Mouse (Mus musculus) 416B (cell line): ENCODE measurements around the gene Pdzrn3.
A peak's percentile ranks its signal among the peaks of the same experiment; 100 is the strongest.

Experiments
- DNase-seq: peaks from one replicate; pipeline ENCODE4 v3.0.0; 2011; ENCODE audit warnings: low read depth

The Pdzrn3 gene

DNA sequence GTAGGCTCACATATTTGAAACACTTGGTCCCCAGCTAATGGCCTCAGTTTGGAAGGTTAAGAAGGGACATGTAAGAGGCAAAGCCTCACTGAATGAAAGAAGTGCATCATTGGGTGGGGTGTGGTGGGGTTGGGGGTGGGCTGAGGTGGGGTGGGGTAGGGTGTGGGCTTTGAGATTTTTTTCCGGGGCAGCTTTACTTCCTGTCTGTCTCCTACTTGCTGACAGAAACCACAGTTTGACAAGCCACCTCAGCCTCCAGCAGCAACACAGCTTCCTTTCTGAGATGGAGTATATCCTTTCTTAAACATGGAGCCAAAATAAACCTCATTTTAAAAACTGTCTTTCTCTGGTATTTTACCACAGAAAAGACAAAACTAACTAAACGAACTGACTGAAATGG lies 87.5 kb downstream of the Pdzrn3 start:
- no peak for DNase-seq

DNA sequence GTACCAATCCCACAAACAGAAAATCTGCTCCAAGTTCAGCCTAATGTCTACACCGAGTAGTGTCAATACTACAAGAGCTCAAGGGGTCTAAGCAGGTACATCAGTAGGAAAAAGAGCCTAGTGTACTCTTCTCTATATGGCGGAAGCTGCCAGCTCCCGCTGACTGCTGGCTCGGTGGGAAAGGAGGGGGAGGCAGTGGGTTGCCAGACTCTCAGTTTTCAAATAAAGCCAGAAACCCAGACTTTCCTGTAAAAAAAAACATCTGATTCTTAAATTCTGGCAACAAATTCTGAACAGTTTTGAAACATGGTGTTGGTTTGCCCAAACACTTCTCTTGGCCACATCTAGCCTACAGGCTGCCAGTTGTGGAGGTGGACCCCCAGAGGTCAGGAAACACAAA lies 88.3 kb downstream of the Pdzrn3 start:
- DNase-seq, result no peak

DNA sequence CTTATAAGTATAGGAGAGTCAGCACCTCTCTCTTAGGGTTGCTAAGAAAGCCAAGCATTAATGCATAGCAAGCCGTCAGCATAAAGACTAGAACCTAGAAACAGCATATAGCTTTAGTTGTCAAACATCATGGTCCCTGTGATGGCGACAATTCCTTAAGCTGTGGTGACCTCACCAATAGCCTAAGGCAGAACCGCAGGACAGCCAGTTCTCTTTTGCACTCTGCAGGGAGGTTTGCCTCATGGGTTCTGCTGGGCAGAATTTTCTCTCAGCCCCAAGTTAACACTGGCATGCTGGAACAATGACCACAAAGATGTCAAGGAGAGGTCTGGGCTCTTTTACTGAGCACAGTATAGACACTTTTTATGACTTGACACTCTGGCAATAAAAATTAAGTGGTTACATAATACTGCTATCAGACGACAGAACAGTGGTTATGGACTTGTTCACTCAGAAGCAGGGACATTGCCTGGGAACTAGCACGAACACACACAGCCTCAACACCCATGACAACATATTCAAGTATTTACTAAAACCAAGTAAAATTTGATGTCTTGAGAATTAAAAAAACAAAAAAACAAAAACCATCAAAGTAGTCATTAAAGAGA lies 90.0 kb downstream of the Pdzrn3 start:
- no peak for DNase-seq

DNA sequence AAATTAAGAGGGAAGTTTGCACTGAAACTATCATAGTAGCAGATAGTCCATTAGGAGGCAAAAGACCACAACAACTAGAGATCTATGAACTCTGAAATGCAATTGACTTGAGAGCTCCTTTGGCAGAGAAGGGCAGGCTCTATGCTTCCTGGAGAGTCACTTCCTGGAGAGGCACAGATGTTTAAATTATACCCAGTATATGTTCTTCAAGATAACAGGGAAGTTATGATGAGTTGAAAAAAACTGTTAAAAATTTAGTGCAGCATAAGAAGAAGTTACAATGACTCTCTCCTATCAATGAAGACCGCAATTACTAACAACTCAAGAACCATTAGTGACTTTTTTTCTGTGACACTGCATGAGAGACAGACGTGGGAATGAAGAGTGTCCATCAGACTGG lies 90.6 kb downstream of the Pdzrn3 start:
- no peak for DNase-seq

DNA sequence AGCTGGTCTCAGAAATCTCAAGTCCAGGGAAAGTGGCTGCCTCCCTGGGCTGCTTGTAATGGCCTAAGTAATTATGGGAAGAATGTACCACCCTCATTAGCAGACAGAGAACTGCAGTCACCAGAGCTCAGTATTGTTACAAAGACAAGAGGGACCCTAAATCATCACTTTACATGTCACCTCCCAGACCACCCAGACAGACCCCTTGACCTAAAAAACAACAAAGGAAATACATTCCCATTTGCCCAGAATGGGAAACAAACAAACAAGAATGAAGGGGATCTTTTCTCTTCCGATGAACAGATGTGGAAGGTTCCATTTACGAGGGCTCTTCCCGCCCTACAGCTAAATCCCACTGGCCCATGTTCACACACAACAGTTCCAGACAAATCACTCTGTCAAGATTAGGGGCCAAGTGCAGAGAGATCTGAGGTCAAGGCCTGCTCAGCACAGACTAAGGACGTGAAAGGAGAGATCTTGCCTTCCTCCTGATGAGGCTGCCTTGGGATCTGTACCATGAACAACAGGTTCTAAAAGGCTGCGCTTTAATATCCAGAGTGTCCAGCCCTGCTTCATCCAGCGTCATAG lies 93.2 kb downstream of the Pdzrn3 start:
- DNase-seq, result no peak

DNA sequence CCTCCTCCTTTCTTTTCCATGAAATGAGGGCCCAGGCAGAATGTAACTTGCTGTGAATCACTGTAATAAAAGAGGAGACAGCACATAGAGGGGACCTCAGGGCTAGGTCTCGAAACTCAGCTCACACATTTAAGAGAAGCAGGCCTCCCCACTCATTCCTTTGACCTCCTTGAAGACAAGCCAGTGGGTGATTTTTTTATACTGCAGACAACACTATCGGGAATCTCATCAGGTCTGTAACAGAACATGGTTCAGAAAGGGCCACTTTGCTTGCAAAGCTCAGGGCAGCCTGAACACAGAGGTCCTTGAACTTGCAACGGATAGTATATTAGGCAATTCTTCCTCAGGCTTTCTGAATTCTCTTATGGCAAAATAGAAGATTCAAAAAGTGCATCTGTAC lies 93.8 kb downstream of the Pdzrn3 start:
- no peak for DNase-seq

DNA sequence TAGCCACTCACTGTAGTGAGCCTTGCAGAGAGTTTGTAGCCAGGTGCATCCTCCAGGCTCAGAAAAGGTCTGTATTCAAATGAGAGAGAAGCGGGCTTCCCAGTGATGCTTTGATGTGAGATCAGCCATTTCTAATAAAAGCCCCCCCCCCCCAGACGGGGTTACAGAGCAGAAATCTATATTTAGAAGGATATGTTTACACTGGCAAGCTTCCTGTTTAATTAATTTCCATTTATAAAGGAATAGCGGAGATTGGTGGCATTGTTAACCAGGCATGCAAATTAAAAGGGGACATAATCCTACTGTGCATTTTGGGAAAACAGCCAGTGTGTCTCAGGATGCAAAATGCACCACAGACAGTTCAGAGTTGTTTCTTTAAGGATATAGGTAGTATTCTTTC lies 96.1 kb downstream of the Pdzrn3 start:
- DNase-seq, result no peak

DNA sequence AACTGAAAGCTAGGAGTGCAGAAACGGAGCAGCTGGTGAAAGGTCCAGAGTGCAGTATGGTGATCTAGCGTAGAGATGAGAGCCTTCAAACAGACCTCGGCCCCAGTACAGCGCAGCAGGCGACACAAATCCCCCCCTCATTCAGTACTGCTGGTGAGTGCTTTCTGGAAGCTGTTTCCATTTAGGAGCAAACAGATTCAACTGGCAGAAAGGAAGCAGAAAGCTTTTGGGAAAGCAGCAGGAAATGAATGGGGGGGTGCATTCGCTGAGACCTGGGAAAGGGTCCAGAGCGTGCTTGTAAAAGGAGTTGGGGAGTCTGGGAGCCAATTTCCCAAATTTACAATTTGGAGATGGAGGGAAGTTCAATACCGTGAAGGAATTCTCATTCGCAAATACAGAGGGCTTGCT lies 96.9 kb downstream of the Pdzrn3 start:
- no peak for DNase-seq

DNA sequence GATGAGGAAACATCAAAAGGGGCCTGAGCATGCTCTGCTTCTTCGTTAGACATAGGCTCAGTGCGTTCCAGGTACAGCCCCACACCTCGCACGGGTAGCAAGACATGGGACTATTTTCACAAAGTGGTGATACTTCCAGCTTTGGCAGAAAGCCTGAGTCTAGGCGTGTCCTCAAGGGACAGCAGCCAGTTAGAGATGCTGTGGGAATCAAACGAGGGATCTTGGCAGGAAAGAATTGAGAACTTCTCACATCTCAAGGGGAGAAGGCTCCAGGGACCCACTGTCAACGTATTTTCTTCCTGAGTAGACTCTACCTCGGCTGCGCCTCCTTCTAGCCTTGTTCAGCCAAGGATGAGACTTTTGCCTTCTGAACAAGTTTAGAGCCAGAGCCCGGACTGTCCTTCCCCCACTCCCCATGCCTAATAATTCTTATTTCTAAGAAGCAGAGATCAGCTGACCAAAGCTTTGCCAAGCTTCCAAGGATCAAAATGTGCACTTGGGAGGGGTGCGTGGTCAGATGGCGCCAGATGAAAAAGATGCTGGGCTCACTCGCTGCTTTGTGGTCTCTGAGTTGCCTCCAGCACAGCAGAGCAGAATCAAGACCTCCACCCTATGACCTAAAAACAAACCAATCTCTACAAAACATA lies 99.3 kb downstream of the Pdzrn3 start:
- DNase-seq, result no peak

DNA sequence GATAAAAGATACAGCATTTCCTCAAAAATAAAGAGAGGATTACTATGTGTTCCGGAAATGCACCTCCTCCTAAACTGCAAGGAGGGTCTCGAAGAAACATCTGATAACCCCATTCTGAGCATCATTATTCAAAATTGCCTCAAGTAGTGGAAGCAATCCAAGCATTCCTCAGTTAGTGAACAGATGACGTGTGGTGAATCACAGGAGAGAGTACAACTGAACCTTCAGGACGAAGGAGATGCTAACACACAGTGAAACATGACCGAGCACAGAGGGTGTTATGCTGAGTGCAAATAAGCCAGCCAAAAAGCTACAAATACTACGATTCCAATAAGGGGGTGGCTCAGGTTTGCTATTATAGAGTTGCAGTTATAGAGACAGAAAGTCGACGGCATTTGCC lies 101.4 kb downstream of the Pdzrn3 start:
- no peak for DNase-seq

DNA sequence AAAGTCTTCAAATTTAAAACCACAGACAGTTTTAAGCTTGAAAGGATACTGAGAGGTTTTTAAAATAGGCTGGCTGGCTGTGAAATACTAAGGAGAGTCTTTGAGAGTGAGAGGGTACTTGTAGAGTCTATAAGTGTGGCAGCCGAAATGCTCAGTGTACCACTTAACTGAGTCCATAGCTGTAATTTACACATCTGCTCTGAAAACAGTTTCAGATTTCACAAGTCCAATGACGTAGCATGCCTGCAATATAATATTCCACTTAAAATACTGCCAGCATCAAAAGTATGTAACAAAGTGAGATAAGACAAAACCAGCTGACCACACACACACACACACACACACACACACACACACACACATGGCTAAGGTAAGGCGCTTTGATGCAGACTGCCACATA lies 101.9 kb downstream of the Pdzrn3 start:
- DNase-seq, result no peak

DNA sequence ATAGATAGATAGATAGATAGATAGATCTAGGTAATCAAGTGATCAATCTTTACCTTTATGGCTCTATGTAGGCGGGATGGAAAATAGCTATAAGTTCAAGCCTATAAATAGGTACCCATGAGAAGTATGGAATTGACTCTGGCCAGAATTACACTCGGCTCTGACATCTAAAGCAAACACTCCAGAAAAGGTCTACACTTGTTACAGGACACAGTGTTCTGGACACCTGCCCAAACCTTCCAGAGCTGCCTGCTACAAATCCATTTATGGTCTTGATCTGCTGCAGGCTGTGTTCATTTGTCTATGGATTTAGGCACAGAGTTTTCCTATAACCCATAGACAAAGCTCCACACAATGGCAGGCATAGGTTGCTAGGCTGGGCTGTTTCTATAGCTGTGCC lies 102.9 kb downstream of the Pdzrn3 start:
- DNase-seq, result no peak

DNA sequence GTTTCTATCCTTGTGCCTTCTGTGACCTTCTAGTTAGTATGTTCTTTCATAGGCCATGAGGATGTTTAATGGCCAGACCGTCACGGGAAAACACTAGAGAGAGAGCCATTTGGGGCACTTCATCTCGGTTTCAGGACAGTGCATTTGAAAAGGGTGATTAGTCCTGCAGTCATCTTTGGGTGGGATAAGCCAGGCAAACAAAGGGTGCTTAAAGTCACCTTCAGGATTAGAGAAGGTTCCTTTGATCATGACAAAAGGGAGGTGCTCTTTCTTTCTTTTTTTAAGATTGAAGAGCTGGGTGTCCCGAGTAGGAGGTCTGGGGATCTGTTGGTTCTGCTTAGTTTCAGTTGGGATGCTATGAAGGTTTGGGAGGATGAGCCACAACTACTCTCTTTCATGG lies 105.4 kb downstream of the Pdzrn3 start:
- DNase-seq, result no peak

DNA sequence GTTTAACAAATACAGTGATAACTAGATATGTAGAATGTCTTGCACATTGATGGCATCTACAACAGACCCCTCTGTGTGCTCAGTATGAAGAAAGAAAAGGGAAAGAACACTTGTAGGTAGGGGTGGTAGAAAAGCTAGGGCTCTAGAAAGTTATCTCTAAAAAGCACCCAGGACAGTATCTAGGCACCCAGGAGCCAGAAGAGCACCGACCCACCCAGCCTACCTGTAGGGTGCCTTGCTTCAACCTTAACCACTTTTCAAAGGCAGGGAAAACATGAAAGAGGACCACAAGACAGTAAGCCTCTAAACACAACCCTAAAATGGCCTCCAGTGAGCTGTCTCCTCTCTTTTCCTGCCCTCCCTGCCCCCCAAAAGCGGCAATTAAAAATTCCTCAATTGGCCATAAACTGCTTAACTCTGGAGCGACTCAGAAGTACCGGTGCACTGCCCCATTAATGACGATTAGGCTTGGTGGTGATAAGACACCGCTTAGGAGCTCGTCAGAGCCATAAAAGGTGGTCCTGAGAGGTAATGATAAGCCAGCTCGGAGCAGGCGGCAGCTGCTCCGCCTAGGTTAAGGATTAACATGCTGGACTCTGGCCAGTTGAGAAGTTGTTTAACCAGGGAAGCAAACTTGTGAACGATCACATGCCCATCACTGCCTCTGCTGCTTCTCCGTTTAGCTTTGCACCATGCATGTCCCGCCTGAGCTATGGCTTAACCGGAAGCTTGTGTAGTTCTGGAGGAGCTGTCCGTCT lies 106.1 kb downstream of the Pdzrn3 start:
- no peak for DNase-seq

DNA sequence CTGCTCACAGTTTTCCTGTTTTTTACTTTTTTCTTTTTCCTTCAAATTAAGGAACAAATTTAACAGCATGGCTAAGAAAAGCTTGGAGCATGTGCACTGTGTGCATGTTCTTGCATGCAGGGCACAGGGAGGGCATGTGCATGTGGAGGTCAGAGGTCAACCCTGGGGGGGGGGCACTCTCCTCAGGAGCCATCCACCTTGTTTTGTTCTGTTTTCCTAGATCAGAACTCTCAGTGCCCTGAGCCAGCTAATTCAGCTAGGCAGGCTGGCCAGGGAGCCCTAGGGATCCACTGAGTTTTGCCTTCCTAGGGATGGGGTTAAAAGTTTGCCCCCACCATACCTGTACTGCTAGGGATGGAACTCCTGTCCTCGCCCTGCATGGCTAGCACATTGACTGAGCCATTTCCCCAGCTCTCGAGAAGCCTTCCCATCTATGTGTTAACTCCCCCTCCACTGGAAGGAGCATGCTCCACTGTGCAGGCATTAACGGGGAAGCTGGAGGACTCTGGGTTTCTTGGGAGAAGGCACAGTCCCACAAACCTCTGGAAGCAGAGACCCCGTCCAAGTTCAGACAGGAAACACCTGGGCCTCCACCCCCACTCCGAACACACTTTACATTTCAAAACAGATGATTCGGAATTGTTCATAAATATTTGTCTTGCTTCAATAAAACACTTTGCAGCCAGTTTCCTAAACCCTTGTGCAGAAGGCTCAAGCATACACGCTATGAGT lies 107.4 kb downstream of the Pdzrn3 start:
- DNase-seq, result no peak

DNA sequence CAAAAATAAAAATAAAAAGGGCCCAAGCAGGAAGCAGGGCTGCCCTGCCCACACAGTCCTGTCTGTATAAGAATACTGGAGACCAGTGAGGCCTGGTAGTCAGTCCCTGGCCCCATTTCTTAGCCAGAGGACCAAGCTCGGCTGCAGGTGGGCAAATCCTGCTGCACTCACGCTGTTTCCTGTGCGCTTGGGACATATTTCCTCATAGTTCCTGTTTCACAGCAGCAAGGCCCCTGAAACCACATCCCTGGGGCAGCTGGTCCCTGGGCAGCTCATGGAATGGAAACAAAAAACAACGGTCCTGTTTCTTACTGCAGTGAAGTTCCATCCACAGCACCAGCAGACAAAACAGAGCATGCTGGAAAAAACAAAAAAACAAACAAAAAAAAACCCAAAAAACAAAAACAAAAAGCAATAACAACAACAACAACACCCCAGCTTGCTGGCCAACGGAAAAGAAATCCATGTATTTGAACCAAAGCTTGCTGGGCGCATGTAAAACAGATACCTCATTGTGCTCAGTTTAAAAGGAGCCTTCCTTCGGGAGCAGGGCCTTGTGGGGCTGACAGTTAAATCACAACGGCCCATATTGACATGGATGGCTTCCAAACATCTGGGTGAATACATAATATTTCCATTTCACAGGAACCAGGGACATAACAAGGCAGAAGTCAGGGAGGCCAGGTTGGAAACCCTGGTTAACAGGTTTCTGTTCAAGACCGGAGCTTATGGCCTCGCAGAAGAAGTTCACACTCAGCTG lies 108.2 kb downstream of the Pdzrn3 start:
- DNase-seq, result no peak

DNA sequence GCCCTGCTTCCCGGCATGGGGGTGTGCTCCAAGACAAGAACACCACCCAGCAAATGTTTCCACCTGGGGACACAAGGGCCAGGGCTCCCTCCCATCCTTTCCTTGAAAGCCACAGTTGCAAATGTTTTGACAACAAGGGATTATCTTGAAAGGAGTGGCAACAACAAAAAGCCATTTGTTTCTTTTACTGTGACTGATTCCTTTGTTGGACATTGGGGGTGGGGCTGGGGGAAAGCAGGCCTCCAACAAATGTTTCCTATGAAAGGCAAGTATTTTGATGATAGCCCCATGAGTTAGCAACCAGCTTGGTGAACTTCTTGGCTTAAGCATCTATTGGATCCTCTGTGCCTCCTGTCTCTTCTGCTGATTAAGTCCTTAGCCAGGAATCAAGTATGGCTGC lies 109.4 kb downstream of the Pdzrn3 start:
- no peak for DNase-seq

DNA sequence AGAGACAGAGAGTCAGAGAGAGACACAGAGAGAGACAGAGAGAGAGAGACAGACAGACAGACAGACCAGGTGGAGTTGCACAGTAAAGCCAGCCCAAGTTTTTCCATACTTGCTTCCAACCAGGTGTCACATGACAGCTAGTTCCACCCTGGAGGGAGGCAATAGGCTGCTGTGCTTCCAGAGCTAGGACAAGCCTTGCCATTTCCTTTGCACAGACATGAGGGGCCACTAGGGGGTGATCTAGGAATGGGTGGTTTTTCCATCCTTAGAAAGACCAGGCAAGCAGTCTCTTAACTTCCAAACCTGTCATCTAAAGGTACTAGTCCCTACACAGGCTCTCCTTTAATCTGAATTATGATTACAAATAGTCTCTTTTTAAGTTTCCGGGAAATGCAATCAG lies 110.9 kb downstream of the Pdzrn3 start:
- peak; percentile 43 for DNase-seq

DNA sequence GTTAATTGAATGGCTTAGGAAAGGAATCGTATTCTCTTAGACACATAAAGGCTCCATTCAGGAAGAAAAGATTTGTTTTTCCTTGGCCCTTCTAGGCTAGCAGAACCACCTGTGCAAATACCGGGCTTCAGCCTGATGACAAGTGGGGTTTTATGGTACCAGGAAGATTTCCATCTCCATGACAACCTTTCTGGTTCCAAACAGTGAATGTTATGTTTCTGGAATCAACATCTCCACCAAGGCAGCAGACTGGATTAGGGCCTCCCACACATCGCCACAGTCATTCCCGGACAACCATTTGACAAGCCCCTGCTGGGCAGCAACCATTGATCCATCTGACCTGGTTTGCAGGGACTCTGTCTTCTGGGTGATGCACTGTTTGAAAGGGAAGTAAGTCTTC lies 114.2 kb downstream of the Pdzrn3 start:
- DNase-seq, result no peak

DNA sequence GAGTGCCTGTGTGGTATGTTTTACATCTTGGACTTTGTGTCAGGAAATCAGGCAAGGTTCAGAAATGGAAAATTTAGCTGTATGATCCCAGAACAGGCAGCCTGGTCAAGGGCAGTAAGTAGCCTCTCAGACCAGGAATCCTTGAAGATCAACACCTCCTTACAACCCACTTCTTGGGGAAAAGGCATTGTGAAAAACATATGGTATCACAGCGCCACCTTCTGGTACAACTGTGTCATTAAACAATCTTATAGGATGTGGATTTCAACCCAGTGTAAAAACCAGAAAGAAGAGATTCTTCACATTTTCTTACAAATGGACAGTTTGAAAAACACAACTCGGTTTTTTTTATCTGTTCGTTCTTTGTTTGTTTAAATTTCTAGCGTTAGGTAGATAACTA lies 116.2 kb downstream of the Pdzrn3 start:
- DNase-seq, result peak; percentile 56

DNA sequence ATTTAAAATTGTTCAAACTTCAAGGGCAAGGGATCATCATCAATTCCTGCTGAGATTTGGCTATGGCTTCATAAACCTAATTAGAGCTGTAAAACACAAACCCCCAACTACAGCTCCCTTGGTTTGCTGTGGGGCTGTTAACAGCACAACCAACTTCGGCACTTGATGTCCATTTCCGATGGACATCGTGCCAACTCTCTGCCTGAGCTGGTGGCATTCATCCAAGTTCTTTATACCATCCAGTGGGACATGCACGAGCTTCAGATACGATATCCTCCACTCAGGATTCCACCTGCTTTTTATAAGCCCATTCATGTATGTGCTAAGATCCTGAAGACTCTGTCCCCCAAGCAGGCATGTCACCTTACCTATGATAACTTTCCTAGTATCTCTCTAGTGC lies 118.3 kb downstream of the Pdzrn3 start:
- no peak for DNase-seq

DNA sequence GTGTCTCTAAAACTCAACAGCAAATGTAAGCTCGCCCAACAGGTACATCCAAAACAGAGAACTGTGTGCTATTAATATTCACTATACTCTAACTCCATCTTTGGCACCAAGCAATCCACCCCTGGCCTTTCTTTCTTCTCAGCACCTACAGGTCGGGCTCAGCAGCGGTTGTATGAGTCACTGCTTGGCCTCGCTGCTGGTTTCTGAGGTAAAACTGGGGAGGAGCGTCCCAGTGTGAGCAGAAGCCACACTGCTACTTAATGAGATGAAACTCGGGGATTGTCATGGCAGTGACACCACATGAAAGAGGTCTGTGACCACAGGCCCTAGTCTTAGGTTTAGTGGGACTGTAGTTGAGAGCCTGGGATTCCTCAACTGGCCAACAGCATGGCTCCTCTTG lies 120.3 kb downstream of the Pdzrn3 start:
- DNase-seq, result peak; percentile 8
